Comparison of ENCODE assay signal across 7 mouse cellular contexts in genomic region chr8:70608749-70609367, GRCm38 (mm10). TPM values are rescaled to one million over a fixed set of nuclear protein-coding genes. Genes with fewer than 3 reads are reported as not detected.
DNase-seq lines count a peak whose midpoint lies in the region; ATAC-seq lines count a peak whose summit lies in the region.

Gene Ssbp4 (minus strand): TSS chr8:70608872.

- no peaks in the 10 kb centered on the region for H3K36me3 ChIP-seq in lung, embryonic 16.5 days (ENCODE audit: control insufficient read depth, insufficient read depth, low read length)
- H3K36me3 ChIP-seq in heart, embryonic 10.5 days: peaks cover 3% of the 10 kb centered on the region; the same call in 1 of the 2 replicates
- H3K36me3 ChIP-seq in midbrain, embryonic 16.5 days (ENCODE audit: control insufficient read depth, insufficient read depth, low read length): no peaks in the 10 kb centered on the region

- no peak for DNase-seq in lung, postnatal 14 days
- DNase-seq in heart, embryonic 10.5 days (ENCODE audit: low spot score): no peak
- DNase-seq in layer of hippocampus, postnatal 36 days: no peak
- DNase-seq in thymus, adult 18-20 months: no peak

- H3K4me2 ChIP-seq in lung, embryonic 16.5 days (ENCODE audit: low read depth, low read length): peak within 1 kb of the TSS; percentile 74
- peak within 1 kb of the TSS; percentile 85 for H3K4me2 ChIP-seq in midbrain, embryonic 16.5 days (ENCODE audit: low read length)

- H3K27ac ChIP-seq in lung, embryonic 16.5 days (ENCODE audit: low read length): peak within 1 kb of the TSS; percentile 100
- H3K27ac ChIP-seq in heart, embryonic 10.5 days: peak within 1 kb of the TSS; percentile 97
- peak within 1 kb of the TSS; percentile 81 for H3K27ac ChIP-seq in midbrain, embryonic 16.5 days (ENCODE audit: low read length)

- peak within 1 kb of the TSS; percentile 90 for H3K9ac ChIP-seq in lung, embryonic 16.5 days (ENCODE audit: low read length)
- peak within 1 kb of the TSS; percentile 79 for H3K9ac ChIP-seq in midbrain, embryonic 16.5 days (ENCODE audit: low read depth, low read length)

- WGBS in lung, embryonic 16.5 days: 4% methylated on average over 26 of the region's 26 CpGs
- 3% methylated on average over 26 of the region's 26 CpGs for WGBS in heart, embryonic 10.5 days
- 7% methylated on average over 26 of the region's 26 CpGs for WGBS in midbrain, embryonic 16.5 days

- no peak for ATAC-seq in lung, embryonic 16.5 days (ENCODE audit: low read depth)
- ATAC-seq in common myeloid progenitor, adult 5-6 weeks (replicated peaks; ENCODE audit: low read depth, poor library complexity, severe bottlenecking): no peak
- ATAC-seq in midbrain, embryonic 16.5 days: no peak; the same call in 1 of the 2 replicates

- peaks cover 36% of the 10 kb centered on the region for H3K4me1 ChIP-seq in lung, embryonic 16.5 days (replicated peaks; ENCODE audit: control insufficient read depth, insufficient read depth, low read length)
- peaks cover 60% of the 10 kb centered on the region for H3K4me1 ChIP-seq in heart, embryonic 10.5 days
- peaks cover 49% of the 10 kb centered on the region for H3K4me1 ChIP-seq in midbrain, embryonic 16.5 days (ENCODE audit: control insufficient read depth, insufficient read depth, low read length)

- H3K4me3 ChIP-seq in lung, embryonic 16.5 days (ENCODE audit: low read length): peak within 1 kb of the TSS; percentile 83
- H3K4me3 ChIP-seq in heart, embryonic 10.5 days: peak within 1 kb of the TSS; percentile 83
- peak within 1 kb of the TSS; percentile 68 for H3K4me3 ChIP-seq in midbrain, embryonic 16.5 days (ENCODE audit: low read depth, low read length)

- H3K27me3 ChIP-seq in lung, embryonic 16.5 days (ENCODE audit: control insufficient read depth, insufficient read depth, low read depth, low read length): no peaks in the 10 kb centered on the region
- H3K27me3 ChIP-seq in heart, embryonic 10.5 days (ENCODE audit: insufficient read depth, poor library complexity, severe bottlenecking): peaks cover 4% of the 10 kb centered on the region; the same call in 1 of the 2 replicates
- H3K27me3 ChIP-seq in midbrain, embryonic 16.5 days (ENCODE audit: control insufficient read depth, insufficient read depth, low read depth, low read length): no peaks in the 10 kb centered on the region

- H3K9me3 ChIP-seq in lung, embryonic 16.5 days (ENCODE audit: control insufficient read depth, low read length): no peaks in the 10 kb centered on the region
- H3K9me3 ChIP-seq in heart, embryonic 10.5 days: no peaks in the 10 kb centered on the region
- H3K9me3 ChIP-seq in midbrain, embryonic 16.5 days (replicated peaks; ENCODE audit: control insufficient read depth, low read length, poor library complexity, severe bottlenecking): no peaks in the 10 kb centered on the region

RNA-seq across cellular contexts. Expression of gene Ssbp4, which starts in this region (rescaled TPM):
- polyA plus RNA-seq in lung, embryonic 16.5 days (2015; fragmentation: Nextera tagmentation; extraction: Ambion mirVana): 106 and 108 TPM in 2 replicates
- total RNA-seq in common myeloid progenitor, adult 5-6 weeks (2017): 43.8 and 58.4 TPM in 2 replicates
- 67.3 and 107 TPM in 2 replicates for polyA plus RNA-seq in heart, embryonic 10.5 days (2016; fragmentation: Nextera tagmentation; extraction: Ambion mirVana)
- 100 to 1,000 TPM; 276 to 279 TPM for total RNA-seq in layer of hippocampus, postnatal 36 days (2021)
- 151 and 173 TPM in 2 replicates for polyA plus RNA-seq in midbrain, embryonic 16.5 days (2015; fragmentation: Nextera tagmentation; extraction: Ambion mirVana)
